Mouse (Mus musculus): ENCODE data around the gene Adcyap1r1. TPM values are rescaled to one million over a fixed set of nuclear protein-coding genes. Genes with fewer than 3 reads are reported as not detected.

The Adcyap1r1 gene
- polyA plus RNA-seq (2017; shearing (Covaris generic)), result under 1 TPM in 1 of 2 experiments, not detected in 1; 0.17 TPM

GRCm38 (mm10) chr6:55451771-55452371, at the start of gene Adcyap1r1:
Adcyap1r1 (plus strand) TSS chr6:55451978.

Other genes with a start within 250 kb of the Adcyap1r1 start
- gene Mindy4, start 248.6 kb upstream of the Adcyap1r1 start, polyA plus RNA-seq (2017; shearing (Covaris generic)), result under 1 TPM in 1 of 2 experiments, not detected in 1; 0.10 TPM
- 1 to 10 TPM; 1.1 to 3.5 TPM for gene Aqp1, start 115.5 kb upstream of the Adcyap1r1 start, polyA plus RNA-seq (2017; shearing (Covaris generic))
- gene Ghrhr, start 75.7 kb upstream of the Adcyap1r1 start, polyA plus RNA-seq (2017; shearing (Covaris generic)), result not detected
- gene Neurod6, start 229.3 kb downstream of the Adcyap1r1 start, polyA plus RNA-seq (2017; shearing (Covaris generic)), result not detected